Mouse (Mus musculus) spleen, postnatal 4 days (tissue): ENCODE measurements at regions not wholly inside any gene's neighbourhood (a gene's known extent, or its start where the extent isn't known, plus 50 kb on each side); places are given as distances from the start of the nearest gene placed in this dataset.

Experiments used
- DNase-seq, 2 experiments: peaks; one replicate each; pipeline ENCODE4 v3.0.0; 2022; ENCODE audit warnings: low spot score in 2 of 2

GRCm38 (mm10) chr3:58072230-58072839, 224.5 kb upstream of the Pfn2 start:
- DNase-seq: no peak

- DNase-seq: no peak
Observed at GRCm38 (mm10) chr3:58089344-58090139, 241.7 kb upstream of the Pfn2 start.

- no peak for DNase-seq
Observed at GRCm38 (mm10) chr3:58090396-58090795, 242.5 kb upstream of the Pfn2 start.

- no peak for DNase-seq
Observed at GRCm38 (mm10) chr3:58091466-58092176, 243.7 kb upstream of the Pfn2 start.

GRCm38 (mm10) chr3:58110911-58111476, 263.1 kb upstream of the Pfn2 start:
- no peak for DNase-seq

GRCm38 (mm10) chr3:58112431-58112856, 264.6 kb upstream of the Pfn2 start:
- DNase-seq: no peak

GRCm38 (mm10) chr3:58113941-58114340, 266.1 kb upstream of the Pfn2 start:
- no peak for DNase-seq

- no peak for DNase-seq
Observed at GRCm38 (mm10) chr3:58115511-58115910, 267.6 kb upstream of the Pfn2 start.

GRCm38 (mm10) chr3:58116848-58117247, 269.0 kb upstream of the Pfn2 start:
- no peak for DNase-seq

- DNase-seq: no peak
Observed at GRCm38 (mm10) chr3:58120051-58120450, 272.2 kb upstream of the Pfn2 start.

GRCm38 (mm10) chr3:58122456-58123359, 274.8 kb upstream of the Pfn2 start:
- peak; percentile 36 to 73 for DNase-seq

GRCm38 (mm10) chr3:58123396-58124077, 275.7 kb upstream of the Pfn2 start:
- DNase-seq: no peak

- no peak for DNase-seq
Observed at GRCm38 (mm10) chr3:58124886-58125285, 277.0 kb upstream of the Pfn2 start.

- no peak for DNase-seq
Observed at GRCm38 (mm10) chr3:58126996-58127395, 279.1 kb upstream of the Pfn2 start.

GRCm38 (mm10) chr3:58128059-58128458, 280.2 kb upstream of the Pfn2 start:
- no peak for DNase-seq

GRCm38 (mm10) chr3:58129358-58129903, 281.6 kb upstream of the Pfn2 start:
- DNase-seq: no peak

- DNase-seq: no peak
Observed at GRCm38 (mm10) chr3:58135607-58136365, 278.7 kb upstream of the Tsc22d2 start.

GRCm38 (mm10) chr3:58138726-58139585, 275.6 kb upstream of the Tsc22d2 start:
- peak in 1 of 2 experiments; percentile 67 for DNase-seq

- no peak for DNase-seq
Observed at GRCm38 (mm10) chr3:58146108-58146507, 268.4 kb upstream of the Tsc22d2 start.
